Mouse (Mus musculus) spleen, adult 2 months (tissue): ENCODE results near the gene Ambp. TPM values are rescaled to one million over a fixed set of nuclear protein-coding genes. Genes with fewer than 3 reads are reported as not detected.

Experiments
- DNase-seq, 2 experiments: peaks; one replicate each; pipeline versions ENCODE4 v3.0.0 to v3.0.0-alpha.2; 2012 to 2021; ENCODE audit warnings: low spot score in 2 of 2, low read depth in 1 of 2
- H3K27ac ChIP-seq: fragments of 200-500 bp; 2 replicates; pipeline ENCODE4 v1.5.1; 2012; ENCODE audit warnings: low read length, inconsistent platforms; ENCODE audit not compliant: insufficient read depth
- H3K27me3 ChIP-seq: fragments of 200-500 bp; 2 replicates; pipeline ENCODE4 v1.6.1; 2012; ENCODE audit warnings: mild to moderate bottlenecking, moderate library complexity, low read length, inconsistent platforms; ENCODE audit not compliant: control insufficient read depth, insufficient read depth
- H3K36me3 ChIP-seq: fragments of 200-500 bp; 2 replicates; pipeline ENCODE4 v1.6.1; 2012; ENCODE audit warnings: mild to moderate bottlenecking, low read length, inconsistent platforms; ENCODE audit not compliant: control insufficient read depth, insufficient read depth
- H3K4me1 ChIP-seq: fragments of 200-500 bp; 2 replicates; pipeline ENCODE4 v1.6.1; 2011; ENCODE audit warnings: inconsistent platforms; ENCODE audit not compliant: control insufficient read depth, insufficient read depth, insufficient read length
- H3K4me3 ChIP-seq: fragments of 200-500 bp; 2 replicates; pipeline ENCODE4 v1.5.1; 2011; ENCODE audit warnings: mild to moderate bottlenecking, inconsistent platforms; ENCODE audit not compliant: insufficient read depth, insufficient read length; ENCODE audit errors: extremely low read depth
- CTCF ChIP-seq: fragments of 200-500 bp; IDR thresholded peaks from 2 replicates; pipeline ENCODE4 v1.5.1; 2011; ENCODE audit warnings: mild to moderate bottlenecking, inconsistent platforms; ENCODE audit not compliant: insufficient read depth, insufficient read length, insufficient replicate concordance; ENCODE audit errors: extremely low read depth
- POLR2A ChIP-seq: fragments of 200-500 bp; IDR thresholded peaks from 2 replicates; pipeline ENCODE4 v1.6.1; 2011; ENCODE audit warnings: low read depth, low read length, inconsistent platforms
- WGBS: fragments of 180-500 bp; shearing (Covaris S2); methylation state at CpG from one replicate; pipeline ENCODE4 v1.1.7; 2018; 5-methylcytosine and 5-hydroxymethylcytosine counted together
- polyA plus RNA-seq: library from polyadenylated mRNA; depleted of rRNA; stranded (reverse); fragments of >200 nt; gene quantifications from 2 replicates; pipeline ENCODE4 v1.2.3, GENCODE M21; 2012

Ambp gene
- polyA plus RNA-seq, 1 experiment: 0.32 TPM

DNA sequence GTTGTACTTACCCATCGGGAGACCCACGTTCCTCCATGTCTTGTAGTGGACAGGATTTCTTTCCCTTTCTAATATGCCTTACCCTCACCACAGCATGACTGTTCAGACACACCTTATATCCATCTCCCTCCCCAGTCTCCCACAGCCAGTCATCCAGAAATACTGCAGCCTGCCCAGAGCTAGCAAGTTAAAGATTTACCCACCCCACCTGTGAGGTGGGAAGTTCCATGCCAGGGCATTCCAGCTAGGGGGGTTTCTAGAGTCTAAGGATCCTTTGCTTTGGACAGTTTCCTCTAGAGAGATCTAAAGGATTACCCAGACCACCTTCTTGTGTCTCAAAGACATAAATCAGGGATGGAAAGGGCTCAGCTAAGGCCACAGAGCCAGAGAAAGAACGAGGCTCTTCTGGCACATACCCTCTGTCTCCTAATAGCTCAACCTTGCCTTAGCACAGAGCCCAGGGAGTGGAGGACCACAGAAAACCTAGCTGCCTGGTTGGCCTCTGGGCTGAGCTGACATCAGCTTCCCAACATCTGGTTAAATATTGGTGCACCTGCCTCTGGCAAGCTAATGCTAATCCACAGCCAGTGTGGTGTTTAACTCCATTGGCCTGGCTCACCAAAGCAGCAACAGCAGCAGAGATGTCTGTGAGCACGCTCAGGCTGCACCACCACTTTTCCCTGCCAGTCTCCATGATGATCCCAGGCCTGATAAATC is 17.5 kb upstream of the Ambp start, which contains the start of gene Kif12:
Kif12 (minus strand) TSS at position 163 of the 717 bp plus-strand sequence.
- no peaks in the 10 kb centered on the region for H3K27me3 ChIP-seq
- WGBS: 71% methylated on average over 4 of the region's 4 CpGs
- no peak within 1 kb of the TSS for H3K4me3 ChIP-seq
- H3K4me1 ChIP-seq: no peaks in the 10 kb centered on the region
- H3K36me3 ChIP-seq: no peaks in the 10 kb centered on the region
- no peak for DNase-seq
- H3K27ac ChIP-seq: no peak within 1 kb of the TSS
- TF ChIP-seq CTCF: no peak
- TF ChIP-seq POLR2A: no peak

- H3K4me1 ChIP-seq: no peaks in the 10 kb centered on the region
- no peaks in the 10 kb centered on the region for H3K36me3 ChIP-seq
- H3K4me3 ChIP-seq: no peak overlapping the region
- H3K27me3 ChIP-seq: no peaks in the 10 kb centered on the region
- no peak for DNase-seq
- 49% methylated on average over 24 of the region's 24 CpGs for WGBS
- no peak overlapping the region for H3K27ac ChIP-seq
- TF ChIP-seq POLR2A (no peak), CTCF (no peak)
These were observed 16.5 kb upstream of the Ambp start for GRCm38 (mm10) chr4:63171122-63171521.

- TF ChIP-seq CTCF: no peak
- no peak for TF ChIP-seq POLR2A
- H3K4me3 ChIP-seq: no peak overlapping the region
- H3K4me1 ChIP-seq: no peaks in the 10 kb centered on the region
- no peaks in the 10 kb centered on the region for H3K27me3 ChIP-seq
- H3K27ac ChIP-seq: no peak overlapping the region
- no peaks in the 10 kb centered on the region for H3K36me3 ChIP-seq
- no peak for DNase-seq
- WGBS: 86% methylated on average over 4 of the region's 4 CpGs
These were observed 15.5 kb upstream of the Ambp start for GRCm38 (mm10) chr4:63170061-63170460.

- TF ChIP-seq CTCF (no peak), POLR2A (no peak)
- WGBS: 72% methylated on average over 5 of the region's 5 CpGs
- no peaks in the 10 kb centered on the region for H3K27me3 ChIP-seq
- no peak for DNase-seq
- H3K4me3 ChIP-seq: no peak overlapping the region
- H3K36me3 ChIP-seq: no peaks in the 10 kb centered on the region
- H3K4me1 ChIP-seq: no peaks in the 10 kb centered on the region
- no peak overlapping the region for H3K27ac ChIP-seq
These were observed 11.7 kb upstream of the Ambp start for GRCm38 (mm10) chr4:63166323-63166722.

- 86% methylated on average over 4 of the region's 4 CpGs for WGBS
- H3K36me3 ChIP-seq: no peaks in the 10 kb centered on the region
- no peak for DNase-seq
- TF ChIP-seq POLR2A (no peak), CTCF (no peak)
- H3K27me3 ChIP-seq: no peaks in the 10 kb centered on the region
- no peak overlapping the region for H3K4me3 ChIP-seq
- no peaks in the 10 kb centered on the region for H3K4me1 ChIP-seq
- no peak overlapping the region for H3K27ac ChIP-seq
These were observed 11.0 kb upstream of the Ambp start for GRCm38 (mm10) chr4:63165636-63166035.

GRCm38 (mm10) chr4:63158961-63159592 is 4.5 kb upstream of the Ambp start:
- TF ChIP-seq POLR2A (no peak), CTCF (peak; percentile 61; the same call in 1 of the 2 replicates)
- Histone ChIP-seq H3K4me3 (no peak overlapping the region), H3K4me1 (no peaks in the 10 kb centered on the region), H3K27me3 (no peaks in the 10 kb centered on the region), H3K27ac (no peak overlapping the region), H3K36me3 (no peaks in the 10 kb centered on the region)
- 17% methylated on average over 5 of the region's 5 CpGs for WGBS
- peak; percentile 25 to 54 for DNase-seq

DNA sequence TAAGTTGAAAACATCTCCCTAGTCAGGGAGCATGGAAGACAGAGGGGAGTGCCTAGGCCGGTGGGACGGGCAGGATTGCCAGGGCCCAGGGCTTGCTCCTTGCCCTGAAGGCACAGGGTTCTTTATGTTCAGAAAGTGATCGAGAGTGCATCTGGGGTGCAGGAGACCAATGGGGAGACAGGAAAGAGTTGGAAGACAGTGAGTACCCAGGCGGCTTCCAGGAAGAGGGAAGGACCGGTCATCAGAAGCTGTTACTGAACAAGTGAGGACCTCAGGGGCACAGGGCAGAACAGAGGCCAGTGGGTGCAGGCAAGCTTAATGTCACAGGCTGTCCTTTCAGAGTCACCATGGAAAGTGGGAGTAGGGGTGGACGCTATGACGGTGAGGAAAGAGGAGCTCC is 3.6 kb upstream of the Ambp start:
- DNase-seq: no peak
- no peaks in the 10 kb centered on the region for H3K36me3 ChIP-seq
- H3K4me3 ChIP-seq: no peak overlapping the region
- no peak overlapping the region for H3K27ac ChIP-seq
- no peaks in the 10 kb centered on the region for H3K4me1 ChIP-seq
- 94% methylated on average over 7 of the region's 7 CpGs for WGBS
- TF ChIP-seq POLR2A: no peak
- TF ChIP-seq CTCF: no peak
- no peaks in the 10 kb centered on the region for H3K27me3 ChIP-seq
